Mouse (Mus musculus) urinary bladder, postnatal 36 days (tissue): ENCODE results near the gene Sult6b2.

Experiments used
- DNase-seq, 2 experiments: peaks; one replicate each; pipeline ENCODE4 v3.0.0; 2022; ENCODE audit warnings: low spot score in 2 of 2, mixed read lengths in 1 of 2

The Sult6b2 gene

DNA sequence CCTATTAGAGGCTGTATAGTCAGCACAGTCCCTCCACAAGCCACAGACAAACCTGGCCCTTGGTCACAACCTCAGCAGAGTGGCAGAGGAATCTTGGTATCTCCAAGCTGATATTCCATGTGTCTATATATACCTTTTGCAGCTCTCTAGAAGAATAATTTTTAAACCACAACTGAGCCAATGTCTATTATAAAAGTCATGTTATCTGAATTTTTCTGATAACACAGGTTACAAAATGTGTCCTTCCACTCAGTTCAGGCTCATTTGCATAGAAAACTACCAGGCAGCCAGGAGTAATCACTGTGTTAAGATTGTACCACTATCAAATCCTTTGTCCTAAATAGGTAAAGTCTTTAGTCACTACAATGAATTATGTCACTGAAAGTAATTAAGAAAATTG lies at the start of gene Sult6b2:
Gene Sult6b2, minus strand, starts transcription at position 101 of the 400 bp plus-strand sequence.
- DNase-seq = no peak

DNA sequence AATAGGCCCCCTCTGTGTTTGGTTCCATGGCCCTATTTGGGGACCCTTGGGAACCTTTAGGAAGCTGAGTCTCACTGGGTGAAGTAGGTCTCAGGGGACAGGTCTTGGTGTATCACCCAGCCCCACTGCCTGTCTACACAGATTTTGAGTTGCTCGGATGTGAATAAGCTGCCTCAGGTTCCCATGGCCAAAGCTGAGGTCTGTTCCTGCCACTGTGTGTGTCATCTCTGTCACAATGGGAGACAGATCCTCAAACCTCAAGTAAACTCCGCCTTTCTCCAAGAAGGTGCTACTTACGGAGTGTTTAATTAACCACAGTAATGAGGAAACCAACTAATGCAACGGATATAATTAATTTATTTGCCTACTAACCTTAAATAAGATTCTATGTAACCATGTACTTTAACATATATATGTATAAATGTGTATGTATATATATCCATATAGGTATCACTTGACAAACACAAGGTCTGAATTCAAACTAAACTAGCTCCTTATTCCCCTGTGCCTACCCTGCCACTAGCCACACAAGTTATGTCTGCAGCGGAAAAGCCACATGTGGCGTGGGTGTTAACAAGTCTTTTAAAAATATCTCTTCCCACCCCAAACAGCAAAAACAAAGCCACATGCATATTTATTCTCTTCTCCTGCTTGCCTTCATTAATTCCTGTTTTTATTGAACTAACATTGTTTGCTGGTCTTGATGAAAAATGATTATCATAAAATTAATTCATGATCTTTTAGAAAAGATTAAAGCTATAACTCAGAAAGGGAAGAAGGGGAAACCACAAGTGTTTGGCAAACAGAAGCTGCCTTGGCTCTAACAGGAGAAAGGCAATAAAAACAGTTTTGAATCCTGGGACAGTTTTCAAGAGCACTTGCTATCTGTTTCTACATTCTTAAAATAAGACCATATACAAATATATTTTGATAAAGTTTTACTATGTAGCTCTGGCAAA lies 48.4 kb upstream of the Sult6b2 start:
- DNase-seq = no peak

DNA sequence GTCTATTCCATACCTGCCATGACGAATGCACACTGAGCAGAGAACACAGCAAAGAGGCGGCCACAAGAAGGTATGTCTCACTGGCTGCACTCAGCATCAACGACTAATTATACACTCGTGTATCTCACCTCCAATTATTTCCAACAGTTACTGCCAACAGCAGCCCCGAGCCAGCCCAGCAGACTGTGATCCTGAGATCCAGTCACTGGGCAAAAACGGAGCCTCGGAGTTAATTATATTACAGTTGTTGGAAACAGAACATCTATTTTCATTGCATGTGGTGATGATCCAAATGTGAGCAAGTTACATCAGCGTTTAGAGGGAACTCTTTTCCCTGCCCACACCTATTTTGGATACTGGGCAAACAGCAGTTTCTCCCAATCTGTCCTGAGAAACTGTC lies 46.1 kb upstream of the Sult6b2 start:
- DNase-seq = no peak

DNA sequence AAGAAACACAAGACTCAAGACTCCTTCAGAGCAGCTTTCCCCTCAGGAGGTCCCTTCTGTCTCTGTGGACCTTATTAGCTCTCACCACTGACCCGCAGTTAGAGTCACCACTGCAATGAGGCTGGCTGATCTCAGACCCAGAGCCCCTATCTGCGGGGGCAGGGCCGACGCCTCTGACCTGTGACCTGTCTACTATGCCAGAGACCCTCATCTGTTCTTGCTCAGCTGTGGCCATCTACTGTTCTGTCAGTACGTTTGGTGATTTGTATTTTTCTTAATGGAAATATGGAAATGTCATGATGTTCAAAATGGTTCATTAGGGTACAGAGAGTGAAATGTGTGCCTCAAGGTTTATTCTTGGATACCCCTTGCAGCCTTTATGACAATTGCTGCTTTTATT lies 45.0 kb upstream of the Sult6b2 start:
- no peak for DNase-seq

DNA sequence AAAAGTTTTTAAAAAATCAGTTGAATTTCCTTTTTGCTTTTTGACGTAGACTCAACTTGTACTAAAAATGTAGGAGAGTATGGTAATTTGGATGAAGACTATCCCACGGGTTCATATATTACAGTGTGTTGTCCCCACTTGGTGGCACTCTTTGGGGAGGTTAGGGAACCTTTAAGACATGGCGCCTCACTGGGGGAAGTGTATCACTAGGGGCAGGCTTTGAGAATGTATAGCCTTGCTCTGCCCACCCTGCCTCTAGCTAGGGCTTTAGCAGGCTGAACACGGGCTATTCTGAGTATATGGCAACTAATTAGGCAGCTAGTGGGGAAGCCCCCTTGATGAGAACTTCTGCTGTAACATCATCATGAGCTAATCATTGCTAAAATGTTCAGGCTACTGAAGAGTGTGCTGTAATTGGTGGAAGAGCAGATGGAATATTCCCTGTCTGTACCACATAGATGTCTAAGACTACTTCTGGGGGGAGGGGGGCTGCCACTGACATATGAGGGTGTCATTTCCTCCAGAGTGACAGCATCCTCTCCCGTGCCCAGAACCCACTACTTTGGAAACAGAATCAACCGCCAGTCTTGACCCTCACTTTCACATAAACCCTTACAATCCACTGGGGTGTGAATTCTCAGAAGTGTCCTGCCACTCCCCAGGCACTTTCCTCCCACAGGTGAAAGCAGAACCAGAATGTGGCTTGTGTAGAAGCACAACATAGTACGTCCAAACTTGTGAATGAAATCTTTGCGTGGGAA lies 43.8 kb upstream of the Sult6b2 start:
- no peak for DNase-seq

DNA sequence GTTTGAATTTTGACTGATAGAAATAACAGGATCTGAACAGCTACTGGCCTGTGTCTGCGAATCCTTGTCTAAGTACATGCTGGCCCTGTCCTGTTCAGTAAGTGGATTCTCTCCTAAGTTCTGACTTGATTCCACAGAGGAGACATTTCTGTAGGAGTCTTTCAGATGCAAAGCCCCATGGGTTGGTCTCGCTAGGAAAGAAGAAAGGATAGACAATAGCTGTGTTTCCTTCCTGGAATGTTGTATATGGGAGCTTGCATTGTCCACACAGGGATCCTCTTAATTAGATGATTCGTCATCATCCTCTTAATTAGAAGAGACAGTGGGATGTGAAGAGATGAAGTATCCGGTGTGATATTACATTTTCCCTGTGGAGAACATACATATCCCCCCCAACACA lies 42.6 kb upstream of the Sult6b2 start:
- no peak for DNase-seq

DNA sequence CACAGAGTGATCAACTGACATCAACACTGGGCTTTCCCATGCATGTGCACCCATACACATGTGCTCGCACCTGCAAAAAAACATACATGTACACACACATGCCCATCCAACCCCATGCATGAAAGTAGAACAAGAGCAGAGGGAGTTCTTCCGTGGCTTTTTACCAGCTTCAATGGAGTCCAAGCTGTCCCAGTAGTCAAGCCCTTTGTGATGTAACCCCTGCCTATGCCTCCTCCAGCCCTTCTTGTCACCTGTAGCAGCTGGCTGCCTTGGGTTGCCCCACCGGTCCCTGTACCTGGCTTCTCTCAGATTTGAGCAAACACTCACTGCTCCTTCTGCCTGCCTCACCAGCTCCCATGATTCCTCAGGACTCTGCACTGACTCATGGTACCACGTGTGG lies 40.8 kb upstream of the Sult6b2 start:
- no peak for DNase-seq

DNA sequence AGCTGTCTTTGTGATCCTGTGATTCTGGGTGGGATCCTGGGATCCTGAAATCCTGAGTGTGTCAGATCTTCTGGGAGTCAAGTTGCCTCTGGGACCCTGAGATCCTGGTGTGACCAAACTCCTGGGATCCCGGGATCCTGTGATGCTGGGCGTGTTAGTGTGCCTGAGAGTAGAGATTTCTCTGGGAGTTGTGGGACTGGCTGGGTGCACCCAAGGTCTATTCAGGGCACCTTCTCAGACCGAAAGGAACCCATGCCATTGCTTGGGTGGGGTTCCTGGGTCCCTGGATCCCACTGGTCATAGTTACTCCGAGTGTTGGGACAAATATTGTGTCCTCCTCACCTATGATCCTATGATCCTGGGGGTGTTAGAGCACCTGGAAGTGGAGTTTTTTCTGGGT lies 39.8 kb upstream of the Sult6b2 start:
- no peak for DNase-seq

DNA sequence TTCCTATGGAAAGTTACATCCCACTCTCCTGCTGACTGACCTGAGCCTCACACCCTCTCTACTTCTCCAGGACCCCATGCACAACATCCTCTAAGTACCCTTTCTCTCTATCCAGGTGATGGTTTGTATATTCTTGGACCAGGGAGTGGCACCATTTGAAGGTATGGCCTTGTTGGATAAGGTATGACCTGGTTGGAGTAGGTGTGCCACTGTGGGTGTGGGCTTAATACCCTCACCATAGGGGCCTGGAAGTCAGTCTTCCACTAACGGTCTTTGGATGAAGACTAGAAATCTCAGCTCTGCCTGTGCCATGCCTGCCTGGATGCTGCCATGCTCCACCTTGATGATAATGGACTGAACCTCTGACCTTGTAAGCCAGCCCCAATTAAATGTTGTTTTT lies 34.2 kb upstream of the Sult6b2 start:
- no peak for DNase-seq

DNA sequence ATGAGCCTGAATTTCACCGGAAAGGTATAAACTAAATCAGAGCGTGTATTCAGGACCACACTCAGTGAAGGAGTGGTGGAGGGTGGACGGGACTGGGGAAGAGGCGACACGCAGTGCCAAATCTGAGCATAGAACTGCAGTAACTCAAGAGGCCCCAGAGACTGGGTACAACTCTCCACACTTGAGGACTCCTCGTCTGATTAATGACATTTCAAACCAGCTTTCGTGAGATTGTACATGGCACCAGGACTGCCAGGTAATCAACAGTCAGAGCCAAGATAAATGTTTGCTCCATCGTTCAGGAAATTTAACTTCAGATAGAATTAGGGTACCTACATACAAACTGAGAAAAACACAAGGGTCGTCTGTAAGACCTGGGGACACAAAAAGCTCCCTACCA lies 33.0 kb upstream of the Sult6b2 start:
- no peak for DNase-seq

DNA sequence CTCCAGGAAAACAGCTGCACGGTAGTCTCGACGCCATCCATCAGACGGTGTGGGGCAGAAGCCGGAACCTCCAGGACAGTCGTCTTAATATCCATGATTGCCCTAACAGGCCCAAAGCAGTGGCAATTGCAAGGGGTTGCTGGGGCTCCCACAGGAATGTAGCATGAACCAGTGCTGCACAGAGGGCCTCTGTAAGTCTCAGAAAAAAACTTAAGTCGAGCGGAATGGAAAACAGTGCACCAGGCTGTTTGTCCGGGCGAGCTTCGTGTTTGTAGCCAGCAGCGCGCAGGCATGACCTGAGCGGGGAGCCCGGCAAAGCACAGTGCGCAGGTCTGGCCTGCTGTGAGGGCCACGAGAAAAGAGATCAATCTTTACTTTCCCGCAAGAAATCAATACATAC lies 31.4 kb upstream of the Sult6b2 start:
- no peak for DNase-seq

DNA sequence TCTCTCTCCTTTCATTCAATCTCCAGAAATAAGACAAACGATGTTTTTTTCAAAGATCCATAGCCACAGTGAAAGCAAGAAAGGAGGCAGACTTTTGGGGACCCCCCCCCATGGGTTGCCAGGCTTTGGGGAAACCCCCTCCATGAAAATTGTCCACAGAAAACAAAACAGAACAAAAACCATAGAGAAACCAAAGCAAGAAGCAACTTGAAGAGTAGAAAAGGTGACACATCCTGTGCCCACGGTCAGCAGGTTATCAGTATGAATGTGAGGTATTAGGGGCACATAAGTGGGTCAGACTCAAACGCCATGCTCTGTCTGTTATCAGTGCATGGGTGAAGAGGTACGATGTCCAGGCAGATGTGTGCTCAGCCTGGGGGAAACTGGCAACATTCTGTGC lies 30.6 kb upstream of the Sult6b2 start:
- no peak for DNase-seq

DNA sequence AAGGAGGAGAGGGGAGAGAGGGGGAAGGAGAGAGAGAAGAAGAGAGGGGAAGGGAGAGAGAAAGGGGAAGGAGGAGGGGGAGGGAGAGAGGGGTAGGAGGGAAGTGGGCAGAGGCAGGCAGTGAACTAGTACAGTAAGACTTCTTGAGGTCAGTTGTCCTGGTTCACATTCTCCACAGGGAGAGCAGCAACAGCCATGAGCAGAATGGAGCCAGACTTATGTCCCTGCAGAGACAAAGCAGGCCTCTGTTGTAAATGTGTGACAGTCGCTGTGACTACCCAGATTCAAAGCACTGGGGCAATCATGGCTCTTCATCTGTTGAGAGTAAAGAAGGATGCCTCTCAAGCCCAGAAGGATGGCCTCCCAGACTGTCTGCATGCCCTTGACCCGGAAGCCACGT lies 27.4 kb upstream of the Sult6b2 start:
- no peak for DNase-seq

DNA sequence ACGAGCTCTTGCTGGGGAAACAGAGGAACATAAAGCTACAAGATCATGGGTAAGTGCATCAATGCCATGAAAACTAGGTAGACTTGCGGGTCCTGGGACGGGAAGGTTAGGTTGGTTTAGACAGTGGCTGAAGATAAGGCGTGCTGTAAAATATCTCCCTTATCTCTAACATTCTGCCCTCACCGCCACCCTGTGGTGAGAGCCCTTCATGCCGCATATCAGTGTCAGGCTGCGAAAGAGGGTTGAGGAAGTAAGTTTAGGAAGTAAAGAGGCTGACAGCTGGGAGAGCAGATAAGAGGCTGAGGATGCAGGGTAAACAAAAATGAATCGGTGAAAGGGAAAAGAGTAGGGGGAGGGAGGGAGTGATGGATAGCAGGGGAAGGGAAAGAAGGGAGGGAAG lies 26.9 kb upstream of the Sult6b2 start:
- no peak for DNase-seq

DNA sequence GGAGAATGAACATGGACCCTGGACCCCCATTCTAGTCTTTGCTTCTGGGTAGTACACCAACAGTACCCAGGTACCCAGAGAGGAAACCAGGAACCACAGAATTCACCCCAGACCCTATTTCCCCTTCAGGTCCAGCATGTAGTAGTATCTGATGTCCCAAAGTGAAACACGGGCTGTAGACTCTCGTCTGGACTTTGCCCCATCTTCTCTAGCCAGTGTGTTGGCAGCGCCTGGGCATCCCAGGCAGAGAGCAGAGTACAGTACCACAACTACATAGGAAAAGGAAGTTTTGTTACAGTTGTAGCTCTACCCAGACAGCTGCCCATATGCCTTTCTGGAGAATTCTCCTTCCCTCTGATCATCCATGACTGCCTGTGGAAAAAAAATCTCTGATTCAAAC lies 25.9 kb upstream of the Sult6b2 start:
- no peak for DNase-seq

DNA sequence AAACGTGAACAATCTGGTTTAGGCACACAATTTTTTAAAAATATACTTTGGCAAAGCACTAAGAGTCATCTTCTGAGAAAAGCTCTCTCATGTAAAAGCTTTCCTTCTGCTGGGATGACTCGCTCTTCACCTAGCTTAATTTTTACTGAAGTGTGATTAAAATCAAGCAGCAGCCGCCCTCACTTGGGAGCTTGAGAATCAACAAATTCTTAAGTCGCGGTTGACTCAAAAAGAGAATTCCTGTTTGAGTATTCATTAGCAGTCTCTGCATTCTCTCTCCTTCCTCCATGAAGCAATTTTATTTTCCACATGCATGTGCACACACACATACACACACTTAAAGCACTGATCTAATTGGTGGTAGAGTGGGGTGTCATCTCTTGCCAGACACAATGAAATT lies 21.1 kb upstream of the Sult6b2 start:
- DNase-seq = no peak

DNA sequence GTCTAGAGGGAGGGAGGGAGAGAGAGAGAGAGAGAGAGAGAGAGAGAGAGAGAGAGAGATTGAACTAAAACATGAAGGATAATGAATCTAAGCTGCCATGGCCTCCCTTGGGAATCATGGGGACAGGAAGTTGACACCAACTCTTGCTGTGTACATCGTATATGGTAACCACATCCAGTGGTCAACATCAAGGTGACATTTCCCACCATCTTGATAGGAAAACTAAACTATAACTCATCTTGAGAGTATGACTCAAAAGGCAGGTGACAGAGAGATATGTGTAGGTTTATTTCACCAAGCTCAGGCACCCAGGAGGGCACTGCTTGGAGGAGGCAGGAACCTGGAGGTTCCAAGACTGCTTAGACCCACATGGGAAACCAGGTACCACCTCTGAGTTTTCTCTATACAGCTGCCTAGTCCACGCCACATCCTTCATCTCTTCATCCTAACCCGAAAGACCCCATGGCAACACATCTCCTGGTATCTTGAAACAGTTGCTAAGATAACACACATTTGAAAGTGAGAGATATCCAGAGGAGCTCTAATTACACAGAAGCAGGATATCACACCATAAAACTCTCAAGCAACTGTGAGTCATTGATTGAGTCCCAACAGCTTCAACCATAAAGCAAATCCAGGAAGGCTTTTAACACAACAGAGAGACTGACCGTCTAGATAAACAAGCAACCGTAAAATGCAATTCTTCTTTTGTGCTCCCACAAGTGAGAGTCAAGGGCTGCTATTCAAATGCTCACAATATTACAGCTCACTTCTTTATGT lies 18.9 kb upstream of the Sult6b2 start:
- DNase-seq = no peak

DNA sequence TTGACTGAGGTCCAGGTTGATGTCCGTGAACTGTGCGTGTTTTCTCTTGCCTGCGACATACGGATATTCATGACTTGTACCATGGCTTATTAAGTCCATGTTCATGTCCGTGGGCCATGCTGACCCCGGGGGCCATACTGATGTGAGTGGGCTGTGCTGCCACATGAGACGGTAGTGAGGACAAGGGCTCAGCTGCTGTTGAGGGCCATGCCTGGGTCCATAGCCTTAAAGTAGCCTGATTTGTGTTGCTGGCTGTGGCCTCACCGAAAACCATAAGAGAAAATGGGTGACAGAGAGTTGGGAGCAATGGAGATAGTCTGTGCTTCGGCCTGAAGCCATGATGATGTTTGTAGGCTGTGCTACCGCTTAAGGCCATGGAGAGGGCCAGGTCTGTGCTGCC lies 14.0 kb upstream of the Sult6b2 start:
- DNase-seq = no peak

DNA sequence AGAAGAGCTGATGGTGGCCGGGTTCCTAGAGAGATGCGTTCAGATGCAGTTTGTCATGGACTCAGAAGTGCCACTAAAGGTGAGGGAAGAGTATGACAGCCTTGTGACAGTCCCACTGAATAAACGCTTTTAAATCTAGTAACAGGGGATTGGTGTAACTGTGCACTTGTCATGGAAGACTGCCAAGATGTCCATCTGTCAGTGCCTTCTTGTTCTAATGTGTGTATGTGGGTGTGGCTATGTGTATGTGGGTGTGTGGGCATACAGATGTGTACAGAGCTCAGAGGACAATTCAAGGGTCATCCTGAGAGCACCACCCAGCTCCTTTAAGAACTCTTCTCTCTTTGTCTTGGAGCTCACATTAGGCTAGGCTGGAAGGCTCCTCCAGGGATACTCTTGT lies 11.2 kb upstream of the Sult6b2 start:
- DNase-seq = no peak

DNA sequence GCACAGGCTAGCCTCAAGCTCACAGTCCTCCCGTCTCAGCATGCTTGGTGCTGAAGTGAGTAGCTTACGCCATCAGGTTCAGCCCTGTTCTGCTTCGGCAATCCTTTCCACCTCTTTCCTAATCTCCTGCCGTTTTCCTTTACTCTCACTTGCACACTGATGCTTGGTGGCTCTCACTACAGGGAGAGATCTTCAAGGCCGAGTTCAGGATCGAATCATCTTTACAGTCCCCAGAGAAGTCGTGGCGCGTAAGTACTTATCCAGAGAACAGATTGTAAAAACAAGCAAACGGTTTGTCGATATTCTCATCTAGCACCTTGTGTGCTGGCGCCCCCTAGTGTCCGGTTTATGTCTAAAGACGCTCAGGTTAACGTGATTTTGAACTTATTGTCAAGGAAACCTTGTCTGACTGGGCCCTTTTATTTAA lies 10.2 kb upstream of the Sult6b2 start:
- peak; percentile 65 to 75 for DNase-seq

DNA sequence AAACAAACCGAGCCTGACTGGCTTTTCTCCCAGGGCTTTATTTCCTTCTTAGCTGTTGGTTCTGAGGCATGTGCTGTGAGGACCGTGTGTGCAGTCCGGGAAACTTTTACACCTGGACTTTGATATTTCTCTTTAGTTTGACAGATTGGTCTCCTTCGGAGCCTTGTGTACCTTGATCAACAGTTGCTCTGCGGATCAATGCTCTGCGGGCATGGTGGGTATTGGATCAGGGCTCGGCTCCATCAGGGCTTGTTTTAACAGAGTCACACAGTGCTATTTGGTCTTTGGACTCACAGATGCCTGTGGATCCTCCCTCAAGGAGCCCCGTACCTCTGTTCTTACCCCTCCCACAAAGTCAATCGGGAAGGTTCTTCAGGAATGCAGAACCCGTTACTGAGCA lies 9.7 kb upstream of the Sult6b2 start:
- DNase-seq = no peak

DNA sequence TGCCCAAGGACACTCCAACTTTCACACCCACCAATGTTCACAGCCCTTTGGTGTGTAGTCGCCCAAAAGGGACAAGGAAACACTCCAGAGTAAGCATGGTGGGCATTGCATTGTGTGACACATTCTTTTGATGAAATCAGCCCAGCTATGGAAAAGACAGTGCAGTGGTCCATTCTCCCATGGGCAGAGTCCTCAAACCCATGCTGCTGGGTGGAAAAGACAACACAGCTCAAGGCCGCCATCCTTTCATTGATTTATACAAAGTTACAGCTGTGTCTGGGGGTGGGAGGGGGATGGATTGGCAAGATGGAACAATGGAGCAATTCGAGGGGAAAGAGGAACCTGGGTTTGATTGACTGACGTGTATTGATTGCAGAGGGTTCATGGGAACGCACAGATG lies 8.7 kb upstream of the Sult6b2 start:
- no peak for DNase-seq
